Mouse (Mus musculus): ENCODE measurements around the gene C77080.
"Not testable (repeated sequence)": the region's sequence is repeated elsewhere in the genome, so short reads cannot be mapped to it uniquely, and the experiment has no call there.

C77080 gene

GRCm38 (mm10) chr4:129219198-129219597 is 42.0 kb downstream of the C77080 start:
- DNase-seq (ENCODE audit: low spot score in 2 of 2), result no peak

GRCm38 (mm10) chr4:129218569-129219175 is 42.5 kb downstream of the C77080 start:
- DNase-seq (ENCODE audit: low spot score in 2 of 2), result no peak

GRCm38 (mm10) chr4:129212486-129212885 is 48.7 kb downstream of the C77080 start:
- not testable (repeated sequence) for DNase-seq (ENCODE audit: low spot score in 2 of 2)

- no peak for DNase-seq (ENCODE audit: low spot score in 2 of 2)
These were observed 49.7 kb downstream of the C77080 start for GRCm38 (mm10) chr4:129211461-129211860.

- no peak for DNase-seq (ENCODE audit: low spot score in 2 of 2)
These were observed 51.7 kb downstream of the C77080 start for GRCm38 (mm10) chr4:129209504-129209903.

GRCm38 (mm10) chr4:129206792-129207191 is 54.4 kb downstream of the C77080 start:
- DNase-seq (ENCODE audit: low spot score in 2 of 2), result no peak

GRCm38 (mm10) chr4:129204655-129205054 is 56.5 kb downstream of the C77080 start:
- peak in 1 of 2 experiments; percentile 47 for DNase-seq (ENCODE audit: low spot score in 2 of 2)

- no peak for DNase-seq (ENCODE audit: low spot score in 2 of 2)
These were observed 63.7 kb downstream of the C77080 start for GRCm38 (mm10) chr4:129197514-129197913.

GRCm38 (mm10) chr4:129194280-129194679 is 66.9 kb downstream of the C77080 start:
- DNase-seq (ENCODE audit: low spot score in 2 of 2), result no peak

GRCm38 (mm10) chr4:129191691-129192090 is 69.5 kb downstream of the C77080 start:
- no peak for DNase-seq (ENCODE audit: low spot score in 2 of 2)

- DNase-seq (ENCODE audit: low spot score in 2 of 2), result no peak
These were observed 70.7 kb downstream of the C77080 start for GRCm38 (mm10) chr4:129190538-129190937.

- peak; percentile 90 to 96 for DNase-seq (ENCODE audit: low spot score in 2 of 2)
These were observed 71.4 kb downstream of the C77080 start, which contains the start of the genes S100pbp and Yars for GRCm38 (mm10) chr4:129189542-129190519. TSS of gene S100pbp (minus strand) at chr4:129189727. TSS of gene Yars (plus strand) at chr4:129189760.

- DNase-seq (ENCODE audit: low spot score in 2 of 2), result peak in 1 of 2 experiments; percentile 45
These were observed 72.2 kb downstream of the C77080 start for GRCm38 (mm10) chr4:129188803-129189541.

- DNase-seq (ENCODE audit: low spot score in 2 of 2), result no peak
These were observed 73.1 kb downstream of the C77080 start for GRCm38 (mm10) chr4:129188041-129188659.

GRCm38 (mm10) chr4:129179560-129179959 is 81.6 kb downstream of the C77080 start:
- no peak for DNase-seq (ENCODE audit: low spot score in 2 of 2)

- DNase-seq (ENCODE audit: low spot score in 2 of 2), result no peak
These were observed 88.7 kb downstream of the C77080 start for GRCm38 (mm10) chr4:129172529-129172928.
